Mouse (Mus musculus) small intestine, adult 2 months (tissue): ENCODE measurements around the gene Esrp2. TPM values are rescaled to one million over a fixed set of nuclear protein-coding genes. Genes with fewer than 3 reads are reported as not detected.

Experiments
- H3K27ac ChIP-seq: fragments of 200-500 bp; 2 replicates; pipeline ENCODE4 v1.5.1; 2012; ENCODE audit warnings: low read depth, low read length, control low read depth, inconsistent platforms; ENCODE audit not compliant: insufficient read depth
- H3K27me3 ChIP-seq: fragments of 200-500 bp; 2 replicates; pipeline ENCODE4 v1.6.1; 2012; ENCODE audit warnings: mild to moderate bottlenecking, moderate library complexity, low read length, inconsistent platforms; ENCODE audit not compliant: control insufficient read depth, insufficient read depth
- H3K36me3 ChIP-seq: fragments of 200-500 bp; 2 replicates; pipeline ENCODE4 v1.6.1; 2012; ENCODE audit warnings: mild to moderate bottlenecking, low read length, control low read depth, inconsistent platforms; ENCODE audit not compliant: control insufficient read depth, insufficient read depth
- H3K4me1 ChIP-seq: fragments of 200-500 bp; 2 replicates; pipeline ENCODE4 v1.6.1; 2012; ENCODE audit warnings: low read length, inconsistent platforms, mixed read lengths; ENCODE audit not compliant: control insufficient read depth, insufficient read depth, insufficient read length
- H3K4me3 ChIP-seq: fragments of 200-500 bp; 2 replicates; pipeline ENCODE4 v1.5.1; 2012; ENCODE audit warnings: low read depth, mild to moderate bottlenecking, control low read depth, inconsistent platforms, low read length, moderate library complexity
- CTCF ChIP-seq: fragments of 200-500 bp; IDR thresholded peaks from 2 replicates; pipeline ENCODE4 v1.5.1; 2012; ENCODE audit warnings: low read depth, mild to moderate bottlenecking, control low read depth, inconsistent platforms, low read length, moderate library complexity, mixed read lengths; ENCODE audit not compliant: insufficient replicate concordance, insufficient read length; ENCODE audit errors: extremely low read depth
- POLR2A ChIP-seq: fragments of 200-500 bp; IDR thresholded peaks from 2 replicates; pipeline ENCODE4 v1.6.1; 2012; ENCODE audit warnings: low read depth, mild to moderate bottlenecking, control low read depth, inconsistent platforms, low read length, moderate library complexity
- WGBS: fragments of 180-500 bp; shearing (Covaris S2); methylation state at CpG from one replicate; pipeline ENCODE4 v1.1.7; 2018; 5-methylcytosine and 5-hydroxymethylcytosine counted together
- polyA plus RNA-seq: library from polyadenylated mRNA; depleted of rRNA; stranded (reverse); fragments of >200 nt; gene quantifications from 2 replicates; pipeline ENCODE4 v1.2.3, GENCODE M21; 2012; rRNA removed

The Esrp2 gene
- polyA plus RNA-seq, 1 experiment, result 30.9 TPM

- H3K27ac ChIP-seq, result no peak overlapping the region
- H3K27me3 ChIP-seq, result no peaks in the 10 kb centered on the region
- H3K4me1 ChIP-seq, result no peaks in the 10 kb centered on the region
- H3K36me3 ChIP-seq, result peaks cover 41% of the 10 kb centered on the region
- no peak overlapping the region for H3K4me3 ChIP-seq
- 78% methylated on average over 4 of the region's 4 CpGs for WGBS
- TF ChIP-seq CTCF (no peak), POLR2A (no peak)
These were observed 34.5 kb downstream of the Esrp2 start for GRCm38 (mm10) chr8:106102321-106102720.

Other genes starting within 250 kb of the Esrp2 start
- gene Nrn1l, start 243.4 kb downstream of the Esrp2 start, polyA plus RNA-seq, result 0.74 and 3.9 TPM in 2 replicates
- 10.2 and 20.2 TPM in 2 replicates for gene Pskh1, start 236.5 kb downstream of the Esrp2 start, polyA plus RNA-seq
- gene Ctrl, start 203.1 kb downstream of the Esrp2 start, polyA plus RNA-seq, result 32.5 and 17,898 TPM in 2 replicates
- gene Psmb10, start 198.5 kb downstream of the Esrp2 start, polyA plus RNA-seq, result 503 and 1,032 TPM in 2 replicates
- 0.72 and 2.6 TPM in 2 replicates for gene Lcat, start 193.6 kb downstream of the Esrp2 start, polyA plus RNA-seq
- gene Slc12a4, start 170.9 kb downstream of the Esrp2 start, polyA plus RNA-seq, result 6.8 and 8.9 TPM in 2 replicates
- 0.05 and 0.06 TPM in 2 replicates for gene Dpep3, start 157.5 kb downstream of the Esrp2 start, polyA plus RNA-seq
- 2.5 and 5.2 TPM in 2 replicates for gene Dus2, start 145.6 kb downstream of the Esrp2 start, polyA plus RNA-seq
- not detected in 2 replicates for gene Dpep2nb, start 131.0 kb downstream of the Esrp2 start, polyA plus RNA-seq
- 5.2 and 6.6 TPM in 2 replicates for gene Ddx28, start 125.1 kb downstream of the Esrp2 start, polyA plus RNA-seq
- gene Nfatc3, start 78.1 kb downstream of the Esrp2 start, polyA plus RNA-seq, result 7.0 and 17.0 TPM in 2 replicates
- gene Pla2g15, start 13.4 kb upstream of the Esrp2 start, polyA plus RNA-seq, result 2.6 and 2.8 TPM in 2 replicates
- 5.3 and 6.2 TPM in 2 replicates for gene Slc7a6, start 31.9 kb upstream of the Esrp2 start, polyA plus RNA-seq
- gene Slc7a6os, start 74.0 kb upstream of the Esrp2 start, polyA plus RNA-seq, result 16.1 and 17.6 TPM in 2 replicates
- 7.8 and 11.9 TPM in 2 replicates for gene Prmt7, start 74.0 kb upstream of the Esrp2 start, polyA plus RNA-seq
- gene Smpd3, start 201.0 kb upstream of the Esrp2 start, polyA plus RNA-seq, result 37.5 and 73.6 TPM in 2 replicates